Mouse (Mus musculus) liver, embryonic 13.5 days (tissue): ENCODE measurements around the gene Grrp1. TPM values are rescaled to one million over a fixed set of nuclear protein-coding genes. Genes with fewer than 3 reads are reported as not detected.
A peak's percentile ranks its signal among the peaks of the same experiment; 100 is the strongest.

Experiments used
- ATAC-seq: fragments of 200-750 bp; cut with Nextera tagmentation; 2 replicates; pipeline ENCODE4 v1.8.0; 2017; ENCODE audit warnings: low read depth, mild to moderate bottlenecking, moderate number of reproducible peaks, moderate library complexity
- DNase-seq: peaks from one replicate; pipeline ENCODE4 v3.0.0; 2022
- H3K27ac ChIP-seq: fragments of 300-500 bp; sonication (generic); 2 replicates; pipeline ENCODE4 v1.5.1; 2015; ENCODE audit warnings: moderate library complexity, mild to moderate bottlenecking, inconsistent platforms
- H3K27me3 ChIP-seq: fragments of 300-500 bp; sonication (generic); 2 replicates; pipeline ENCODE4 v1.6.1; 2015; ENCODE audit warnings: mild to moderate bottlenecking, inconsistent platforms
- H3K36me3 ChIP-seq: fragments of 300-500 bp; sonication (generic); 2 replicates; pipeline ENCODE4 v1.6.1; 2015; ENCODE audit warnings: mild to moderate bottlenecking, inconsistent platforms
- H3K4me1 ChIP-seq: fragments of 300-500 bp; sonication (generic); replicated peaks from 2 replicates; pipeline ENCODE4 v1.6.1; 2015; ENCODE audit warnings: inconsistent platforms
- H3K4me2 ChIP-seq: fragments of 300-500 bp; sonication (generic); 2 replicates; pipeline ENCODE4 v1.6.1; 2015; ENCODE audit warnings: inconsistent platforms, mild to moderate bottlenecking, moderate library complexity
- H3K4me3 ChIP-seq: fragments of 300-500 bp; sonication (generic); replicated peaks from 2 replicates; pipeline ENCODE4 v1.5.1; 2015; ENCODE audit warnings: mild to moderate bottlenecking, inconsistent platforms
- H3K9ac ChIP-seq: fragments of 300-500 bp; sonication (generic); 2 replicates; pipeline ENCODE4 v1.6.1; 2015; ENCODE audit warnings: mild to moderate bottlenecking, inconsistent platforms
- H3K9me3 ChIP-seq: fragments of 300-500 bp; sonication (generic); replicated peaks from 2 replicates; pipeline ENCODE4 v1.6.1; 2016; ENCODE audit warnings: inconsistent platforms
- WGBS: fragments of 180-500 bp; shearing (Covaris S2); methylation state at CpG from one replicate; pipeline ENCODE4 v1.1.7; 2015; ENCODE audit not compliant: insufficient replicate concordance; 5-methylcytosine and 5-hydroxymethylcytosine counted together
- polyA plus RNA-seq: library from polyadenylated mRNA; unstranded; fragments of >200 nt; fragmentation: Nextera tagmentation; extraction: Ambion mirVana; gene quantifications from 2 replicates; pipeline ENCODE4 v1.2.1, GENCODE M21; 2015

The Grrp1 gene
- polyA plus RNA-seq, 1 experiment from 2014 or later = 0.83 TPM

DNA sequence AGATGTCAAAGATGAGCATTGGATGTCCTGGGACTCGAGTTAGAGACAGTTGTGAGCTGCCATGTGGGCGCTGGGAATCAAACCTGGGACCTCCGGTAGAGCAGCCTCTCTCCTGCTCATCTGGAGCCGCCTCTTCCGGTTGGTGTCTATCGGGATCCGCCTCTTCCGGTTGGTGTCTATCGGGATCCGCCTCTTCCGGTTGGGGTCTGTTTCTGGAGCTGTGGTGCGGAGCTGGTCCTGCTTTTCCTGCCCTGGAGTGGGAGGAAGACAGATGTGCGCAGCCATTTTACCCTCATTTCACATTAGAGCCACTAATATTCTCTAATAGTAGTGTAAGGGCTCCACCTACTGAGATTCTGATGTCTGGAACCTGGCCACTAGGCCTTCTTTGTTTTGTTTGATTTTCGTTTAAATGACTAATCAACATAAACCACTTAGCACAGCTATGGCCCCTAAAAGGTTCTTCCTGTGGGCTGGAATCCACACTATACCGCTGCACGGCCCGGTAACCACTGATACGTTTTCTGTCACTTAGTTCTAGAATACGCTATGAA, 14.3 kb upstream of the Grrp1 start:
- Histone ChIP-seq H3K27me3 (no peaks in the 10 kb centered on the region), H3K36me3 (no peaks in the 10 kb centered on the region), H3K4me1 (peaks cover 13% of the 10 kb centered on the region), H3K27ac (no peak overlapping the region), H3K9me3 (no peaks in the 10 kb centered on the region), H3K4me3 (no peak overlapping the region), H3K9ac (no peak overlapping the region), H3K4me2 (no peak overlapping the region)
- no peak for ATAC-seq
- WGBS = 72% methylated on average over 19 of the region's 19 CpGs
- no peak for DNase-seq

DNA sequence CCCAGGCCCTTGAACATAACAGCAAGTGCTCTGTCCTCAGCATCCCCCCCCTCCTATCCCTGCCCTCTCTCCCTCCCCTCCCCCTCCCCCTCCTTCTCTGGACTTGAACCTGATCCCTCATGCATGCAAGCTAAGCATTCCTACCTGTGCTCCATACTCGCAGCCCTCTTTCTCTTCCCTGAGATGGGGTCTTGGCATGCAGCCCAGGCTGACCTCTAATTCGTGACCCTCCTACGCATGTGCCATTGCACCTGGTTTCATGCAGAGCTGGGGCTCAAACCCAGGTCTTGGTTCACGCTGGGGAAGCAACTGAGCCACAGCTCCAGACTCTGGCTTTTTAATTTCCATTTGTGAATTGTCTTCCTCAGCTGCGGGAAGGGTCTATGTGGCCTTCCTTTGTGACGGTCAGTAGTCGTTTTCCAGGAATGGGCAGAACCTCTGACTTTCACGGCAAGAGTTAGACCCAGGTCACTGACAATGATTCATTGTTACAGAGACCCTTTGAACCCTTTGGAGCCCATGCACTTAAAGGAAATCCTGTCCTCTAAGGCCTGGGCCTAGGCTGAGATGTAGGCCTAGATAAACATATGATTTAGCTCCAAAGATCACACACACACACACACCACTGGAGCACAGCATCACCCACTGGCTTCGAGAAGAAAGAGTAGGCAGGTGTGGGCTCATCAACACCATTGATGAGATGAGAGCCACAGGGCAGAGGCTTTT, 12.1 kb upstream of the Grrp1 start:
- Histone ChIP-seq H3K27ac (no peak overlapping the region), H3K27me3 (peaks cover 9% of the 10 kb centered on the region; the same call in 1 of the 2 replicates), H3K4me2 (no peak overlapping the region), H3K36me3 (no peaks in the 10 kb centered on the region), H3K9ac (no peak overlapping the region), H3K9me3 (no peaks in the 10 kb centered on the region), H3K4me1 (no peaks in the 10 kb centered on the region), H3K4me3 (no peak overlapping the region)
- 51% methylated on average over 9 of the region's 9 CpGs for WGBS
- DNase-seq = no peak
- no peak for ATAC-seq

DNA sequence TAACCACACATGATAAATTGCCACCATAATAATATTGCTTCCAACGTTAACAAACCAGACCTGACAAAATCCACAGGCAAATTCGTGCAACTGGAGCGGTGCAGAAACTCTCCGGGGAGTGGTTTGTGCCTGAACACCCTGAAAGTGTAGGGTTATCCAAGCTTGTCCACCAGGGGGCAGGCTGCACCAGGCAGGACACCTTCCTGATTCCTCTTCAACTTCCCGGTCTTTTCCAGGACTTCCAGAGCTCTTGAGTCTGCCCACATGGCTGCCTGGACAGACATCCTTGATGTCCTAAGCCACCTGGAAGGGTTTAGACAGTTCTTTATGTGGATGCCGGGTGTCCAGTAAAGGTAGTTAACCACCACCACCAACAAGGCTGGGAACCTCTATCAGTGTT, 9.3 kb upstream of the Grrp1 start:
- Histone ChIP-seq H3K9me3 (no peaks in the 10 kb centered on the region), H3K9ac (no peak overlapping the region), H3K4me1 (peaks cover 5% of the 10 kb centered on the region), H3K27ac (no peak overlapping the region), H3K4me3 (no peak overlapping the region), H3K27me3 (peaks cover 9% of the 10 kb centered on the region; the same call in 1 of the 2 replicates), H3K4me2 (no peak overlapping the region), H3K36me3 (no peaks in the 10 kb centered on the region)
- ATAC-seq (no peak), DNase-seq (no peak)
- 33% methylated on average over 6 of the region's 6 CpGs for WGBS

- Histone ChIP-seq H3K4me2 (no peak overlapping the region), H3K4me1 (peaks cover 48% of the 10 kb centered on the region), H3K4me3 (no peak overlapping the region), H3K27me3 (peaks cover 49% of the 10 kb centered on the region), H3K9me3 (no peaks in the 10 kb centered on the region), H3K9ac (no peak overlapping the region), H3K27ac (no peak overlapping the region), H3K36me3 (no peaks in the 10 kb centered on the region)
- WGBS = 33% methylated on average over 11 of the region's 11 CpGs
- ATAC-seq (no peak), DNase-seq (no peak)
These were observed 4.4 kb upstream of the Grrp1 start for GRCm38 (mm10) chr4:134258354-134258753.

- H3K27ac ChIP-seq = no peak overlapping the region
- no peak overlapping the region for H3K9ac ChIP-seq
- DNase-seq = no peak
- no peaks in the 10 kb centered on the region for H3K9me3 ChIP-seq
- peaks cover 57% of the 10 kb centered on the region for H3K27me3 ChIP-seq
- no peak overlapping the region for H3K4me3 ChIP-seq
- peaks cover 53% of the 10 kb centered on the region for H3K4me1 ChIP-seq
- 30% methylated on average over 11 of the region's 11 CpGs for WGBS
- ATAC-seq = no peak
- H3K4me2 ChIP-seq = no peak overlapping the region
- no peaks in the 10 kb centered on the region for H3K36me3 ChIP-seq
These were observed 3.5 kb upstream of the Grrp1 start for GRCm38 (mm10) chr4:134257198-134258009.

GRCm38 (mm10) chr4:134256407-134257197, 2.7 kb upstream of the Grrp1 start:
- 23% methylated on average over 19 of the region's 19 CpGs for WGBS
- no peak overlapping the region for H3K4me3 ChIP-seq
- no peak overlapping the region for H3K4me2 ChIP-seq
- DNase-seq (no peak), ATAC-seq (no peak)
- no peak overlapping the region for H3K9ac ChIP-seq
- peaks cover 61% of the 10 kb centered on the region for H3K4me1 ChIP-seq
- no peak overlapping the region for H3K27ac ChIP-seq
- no peaks in the 10 kb centered on the region for H3K9me3 ChIP-seq
- peaks cover 57% of the 10 kb centered on the region for H3K27me3 ChIP-seq
- no peaks in the 10 kb centered on the region for H3K36me3 ChIP-seq

DNA sequence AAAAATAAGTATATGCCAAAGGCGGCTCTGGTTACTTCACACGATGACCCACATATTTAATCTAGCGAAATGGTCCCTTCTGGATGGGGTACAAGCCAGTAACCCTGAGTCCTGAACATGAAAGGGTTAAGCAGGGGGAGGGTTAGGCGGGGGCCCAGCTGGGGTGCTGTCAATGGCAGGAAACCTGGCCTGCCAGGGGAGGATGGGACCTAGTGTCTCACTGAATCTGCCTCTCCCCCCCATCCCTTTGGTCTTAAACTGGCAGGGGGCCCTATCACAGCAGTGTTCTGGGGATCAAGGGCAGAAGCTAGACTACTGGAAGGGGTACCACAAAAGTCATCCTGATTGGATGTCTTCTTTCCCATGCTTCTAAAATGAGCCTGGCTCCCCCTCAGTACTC, 1.9 kb upstream of the Grrp1 start:
- Histone ChIP-seq H3K4me2 (no peak overlapping the region), H3K9me3 (no peaks in the 10 kb centered on the region), H3K27me3 (peaks cover 65% of the 10 kb centered on the region), H3K9ac (no peak overlapping the region), H3K4me3 (no peak overlapping the region), H3K27ac (no peak overlapping the region), H3K4me1 (peaks cover 69% of the 10 kb centered on the region), H3K36me3 (no peaks in the 10 kb centered on the region)
- ATAC-seq (no peak), DNase-seq (no peak)
- WGBS = 36% methylated on average over 4 of the region's 4 CpGs

DNA sequence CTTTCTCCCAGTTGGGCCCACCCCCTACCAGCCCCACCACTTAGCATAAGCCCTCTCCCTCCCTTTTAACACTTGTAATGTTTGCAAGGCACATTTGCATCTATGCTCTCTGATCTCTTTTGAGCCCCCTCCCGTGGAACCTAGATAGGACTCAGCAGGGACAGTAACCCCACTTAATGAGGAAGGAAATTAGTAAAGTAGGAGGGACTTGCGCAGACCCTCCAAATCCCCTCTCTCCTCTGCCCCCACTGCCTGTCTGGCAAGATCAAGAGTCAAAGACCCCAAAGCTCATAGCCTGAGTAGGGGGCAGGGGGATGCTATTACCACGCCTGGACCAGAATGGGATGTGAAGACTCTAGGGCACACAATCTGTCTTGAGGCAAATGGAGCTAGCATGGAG, 929 bp upstream of the Grrp1 start:
- Histone ChIP-seq H3K27me3 (peaks cover 75% of the 10 kb centered on the region), H3K9me3 (no peaks in the 10 kb centered on the region), H3K36me3 (no peaks in the 10 kb centered on the region), H3K27ac (no peak overlapping the region), H3K4me3 (no peak overlapping the region), H3K4me2 (no peak overlapping the region), H3K4me1 (peaks cover 79% of the 10 kb centered on the region), H3K9ac (no peak overlapping the region)
- no peak for ATAC-seq
- no peak for DNase-seq
- 43% methylated on average over 3 of the region's 3 CpGs for WGBS

- Histone ChIP-seq H3K4me2 (peak overlapping the region; percentile 68), H3K9me3 (no peaks in the 10 kb centered on the region), H3K4me1 (peaks cover 77% of the 10 kb centered on the region), H3K4me3 (peak overlapping the region; percentile 52), H3K27me3 (peaks cover 92% of the 10 kb centered on the region), H3K36me3 (no peaks in the 10 kb centered on the region), H3K9ac (no peak overlapping the region), H3K27ac (no peak overlapping the region)
- ATAC-seq (no peak), DNase-seq (no peak)
- WGBS = 15% methylated on average over 15 of the region's 15 CpGs
These were observed 790 bp downstream of the Grrp1 start for GRCm38 (mm10) chr4:134252911-134253721.

DNA sequence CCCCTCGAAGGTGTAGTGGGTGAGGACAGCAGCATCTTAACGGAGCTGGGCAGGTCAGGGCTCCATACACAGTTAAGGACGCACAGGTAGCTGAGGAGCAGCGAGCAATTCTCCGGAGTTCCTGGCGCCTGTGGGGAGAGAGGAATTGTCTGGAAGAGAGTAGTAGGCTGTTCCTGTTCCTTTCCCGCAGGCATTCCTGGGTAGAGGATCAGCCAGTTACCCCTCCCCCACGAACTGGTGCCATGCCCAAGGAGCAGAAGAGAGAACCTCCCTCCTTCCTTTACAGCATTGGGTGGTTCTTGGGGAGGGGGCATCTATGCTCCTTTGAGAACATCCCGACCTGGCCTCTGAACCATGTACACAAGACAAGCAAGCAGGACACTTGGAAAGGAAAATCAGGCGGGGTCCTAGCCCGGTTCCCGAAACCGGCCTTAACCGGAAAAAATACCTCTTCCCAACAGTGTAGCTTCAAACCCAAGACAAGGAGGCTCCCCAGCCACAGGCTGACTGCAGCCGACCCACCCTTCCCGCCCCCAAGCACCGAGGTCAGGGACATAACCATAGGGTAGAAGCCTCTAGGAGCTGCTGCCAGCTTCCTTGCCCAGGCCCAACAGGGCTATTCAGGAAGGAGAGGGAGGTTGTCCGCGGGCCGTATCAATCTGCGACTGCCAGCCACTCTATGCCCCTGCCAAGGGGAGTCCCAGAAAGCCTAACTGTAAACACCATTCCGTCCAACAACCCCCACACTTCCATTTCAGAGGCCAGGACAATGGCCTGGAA, 1.6 kb downstream of the Grrp1 start:
- no peak overlapping the region for H3K27ac ChIP-seq
- H3K9ac ChIP-seq = no peak overlapping the region; the same call in 1 of the 2 replicates
- no peaks in the 10 kb centered on the region for H3K36me3 ChIP-seq
- WGBS = 7% methylated on average over 22 of the region's 22 CpGs
- no peak for DNase-seq
- peaks cover 69% of the 10 kb centered on the region for H3K4me1 ChIP-seq
- 0 out of 2 replicates have a peak, but pooled peaks have one; percentile 6 for ATAC-seq
- peak overlapping the region; percentile 52 for H3K4me3 ChIP-seq
- no peaks in the 10 kb centered on the region for H3K9me3 ChIP-seq
- peaks cover 98% of the 10 kb centered on the region for H3K27me3 ChIP-seq
- peak overlapping the region; percentile 68 for H3K4me2 ChIP-seq
